Mouse (Mus musculus): ENCODE measurements at regions not wholly inside any gene's neighbourhood (a gene's known extent, or its start where the extent isn't known, plus 50 kb on each side); places are given as distances from the start of the nearest gene placed in this dataset.

DNA sequence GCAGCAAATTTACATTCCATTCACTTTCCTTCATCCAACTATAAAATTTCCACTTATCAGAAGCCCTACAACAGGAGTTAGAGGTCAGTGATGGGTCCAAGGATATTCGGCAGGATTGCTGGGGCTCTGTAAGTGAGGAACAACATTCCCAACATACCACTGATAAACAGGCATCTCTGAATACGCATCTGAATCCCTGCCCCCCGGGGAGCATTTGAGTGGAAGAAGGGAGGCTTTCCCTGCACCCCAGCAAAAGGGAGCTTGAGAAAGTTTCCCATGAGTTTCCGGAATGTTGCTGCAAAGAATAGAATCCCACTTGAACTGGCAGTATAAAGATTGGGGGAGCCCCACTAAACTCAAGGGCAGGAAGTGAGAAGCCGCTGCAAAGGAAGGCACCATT lies 112.5 kb downstream of the Sox3 start:
- TF ChIP-seq CTCF (conservative IDR thresholded peaks at IDR 0.05; ENCODE audit: low read length) (no peak), POU5F1 (IDR thresholded peaks at IDR 0.05; ENCODE audit: borderline replicate concordance, low read length) (no peak)
